Mouse (Mus musculus) CD4-positive, CD25-positive, alpha-beta regulatory T cell, adult 2 months (primary cell): ENCODE data around the gene Ccng1.
A peak's percentile ranks its signal among the peaks of the same experiment; 100 is the strongest.
"Not testable (repeated sequence)": the region's sequence is repeated elsewhere in the genome, so short reads cannot be mapped to it uniquely, and the experiment has no call there.

Experiments used
- DNase-seq: peaks from one replicate; pipeline ENCODE4 v3.0.0-alpha.2; 2012; ENCODE audit warnings: low read depth, low spot score

Gene Ccng1

DNA sequence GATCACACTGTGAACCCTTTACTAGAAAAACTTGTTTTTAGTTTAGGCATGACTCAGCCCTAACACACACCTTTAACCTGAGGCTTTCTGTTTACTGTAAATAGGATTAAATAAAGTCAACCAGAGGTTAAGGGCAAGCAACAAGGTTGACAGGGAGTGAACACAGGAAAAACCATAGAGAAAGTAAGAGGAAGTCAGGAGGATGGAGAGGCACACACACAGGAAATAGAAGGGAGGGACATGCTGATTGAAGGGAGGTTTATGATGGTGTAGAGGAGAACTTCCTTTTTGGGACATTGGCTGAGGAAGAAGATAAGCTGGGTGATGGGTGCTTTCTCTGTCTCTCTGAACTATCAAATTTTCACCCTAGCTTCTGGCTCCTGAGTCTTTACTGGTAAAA lies 36.8 kb downstream of the Ccng1 start:
- peak; percentile 46 for DNase-seq

- peak; percentile 44 for DNase-seq
These were observed 39.6 kb downstream of the Ccng1 start for GRCm38 (mm10) chr11:40715524-40715923.

- DNase-seq = no peak
These were observed 41.3 kb downstream of the Ccng1 start for GRCm38 (mm10) chr11:40713858-40714257.

- DNase-seq = not testable (repeated sequence)
These were observed 45.2 kb downstream of the Ccng1 start for GRCm38 (mm10) chr11:40709899-40710298.
